Mouse (Mus musculus) gastrocnemius, adult 18-20 months (tissue): Measurements from ENCODE around the gene Ttc9b. TPM values are rescaled to one million over a fixed set of nuclear protein-coding genes. Genes with fewer than 3 reads are reported as not detected.
A peak's percentile ranks its signal among the peaks of the same experiment; 100 is the strongest.
"Not testable (repeated sequence)": the region's sequence is repeated elsewhere in the genome, so short reads cannot be mapped to it uniquely, and the experiment has no call there.

Source experiments
- DNase-seq: peaks from one replicate; pipeline ENCODE4 v3.0.0; 2021; ENCODE audit warnings: low spot score
- long read RNA-seq, 2 experiments: library from polyadenylated mRNA; stranded (forward); transcript quantifications; one replicate each; pipeline ENCODE4 v2.0.0; 2021
- total RNA-seq, 2 experiments: library from RNA; stranded (reverse); gene quantifications; 2 replicates each; pipeline ENCODE4 v1.2.3; 2021

Ttc9b gene
- not detected for total RNA-seq
- long read RNA-seq, experiment 1 = 0 reads
- long read RNA-seq, experiment 2 = 0 reads

DNA sequence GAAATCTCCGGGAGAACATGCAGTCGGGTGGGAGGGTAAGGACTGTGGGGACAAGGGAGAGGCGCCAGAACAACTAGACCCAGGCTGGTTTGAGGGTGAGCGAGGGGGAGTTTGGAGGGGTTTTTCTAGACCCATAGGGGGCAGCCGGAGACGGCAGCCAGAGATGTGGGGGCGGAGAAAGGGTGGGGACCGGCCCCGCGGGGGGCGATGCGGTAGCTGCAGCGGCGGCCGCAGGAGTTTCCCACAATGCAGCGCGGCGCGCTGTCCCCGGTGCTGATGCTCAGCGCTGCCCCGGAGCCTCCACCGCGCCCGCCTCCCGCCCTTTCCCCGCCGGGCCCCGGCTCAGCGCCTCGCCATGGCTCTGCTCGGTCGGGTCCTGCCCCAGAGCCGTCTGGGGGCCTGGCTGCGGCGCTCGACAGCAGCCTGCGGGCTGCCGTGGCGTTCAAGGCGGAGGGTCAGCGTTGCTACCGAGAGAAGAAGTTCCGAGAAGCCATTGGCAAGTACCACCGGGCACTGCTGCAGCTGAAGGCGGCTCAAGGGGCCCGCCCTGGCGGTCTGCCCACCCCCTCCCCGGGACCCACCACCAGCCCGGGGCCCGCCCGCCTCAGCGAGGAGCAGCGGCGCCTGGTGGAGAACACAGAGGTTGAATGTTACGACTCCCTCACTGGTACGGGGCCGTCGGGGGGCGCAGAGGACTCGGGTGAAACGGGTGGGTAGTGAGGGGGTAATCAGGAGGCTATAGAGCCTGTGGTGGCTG lies at the start of gene Ttc9b:
Gene Ttc9b, plus strand, starts transcription at position 235 of the 757 bp plus-strand sequence.
- DNase-seq = no peak

DNA sequence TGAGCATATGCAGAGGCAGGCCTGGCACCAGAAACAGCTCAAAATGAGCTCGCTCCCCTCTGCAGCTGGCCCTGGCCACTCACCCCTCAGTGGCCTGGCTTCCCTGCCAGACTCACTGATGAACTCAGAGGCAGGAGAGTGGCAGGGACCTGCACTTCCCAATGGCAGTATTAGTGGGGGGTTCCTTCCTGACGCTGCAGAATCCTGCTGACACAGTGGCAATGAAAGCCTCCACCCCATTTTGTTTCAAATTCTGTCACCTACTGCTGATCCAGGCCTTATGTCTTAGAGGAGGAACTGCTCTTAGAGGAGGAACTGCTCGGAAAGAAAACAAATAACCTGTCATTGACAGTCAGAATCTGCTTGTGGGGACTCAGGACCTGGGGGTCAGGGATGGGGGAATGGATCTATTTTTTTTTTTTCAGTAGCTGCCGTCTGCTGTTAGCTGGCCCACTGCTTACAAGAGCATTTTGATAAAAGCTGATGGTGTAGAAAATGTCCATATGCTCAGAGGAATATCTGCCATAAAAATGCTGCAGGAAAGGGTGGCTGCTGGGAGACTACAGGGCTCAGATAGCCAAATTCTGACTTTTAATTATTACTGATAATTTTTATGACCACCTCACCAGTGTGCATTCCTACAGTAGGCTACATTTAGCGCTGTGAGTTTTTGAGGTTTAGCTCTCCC lies 48.9 kb upstream of the Ttc9b start:
- DNase-seq = no peak

GRCm38 (mm10) chr7:27605499-27606285 lies 48.0 kb upstream of the Ttc9b start:
- DNase-seq = peak; percentile 89

DNA sequence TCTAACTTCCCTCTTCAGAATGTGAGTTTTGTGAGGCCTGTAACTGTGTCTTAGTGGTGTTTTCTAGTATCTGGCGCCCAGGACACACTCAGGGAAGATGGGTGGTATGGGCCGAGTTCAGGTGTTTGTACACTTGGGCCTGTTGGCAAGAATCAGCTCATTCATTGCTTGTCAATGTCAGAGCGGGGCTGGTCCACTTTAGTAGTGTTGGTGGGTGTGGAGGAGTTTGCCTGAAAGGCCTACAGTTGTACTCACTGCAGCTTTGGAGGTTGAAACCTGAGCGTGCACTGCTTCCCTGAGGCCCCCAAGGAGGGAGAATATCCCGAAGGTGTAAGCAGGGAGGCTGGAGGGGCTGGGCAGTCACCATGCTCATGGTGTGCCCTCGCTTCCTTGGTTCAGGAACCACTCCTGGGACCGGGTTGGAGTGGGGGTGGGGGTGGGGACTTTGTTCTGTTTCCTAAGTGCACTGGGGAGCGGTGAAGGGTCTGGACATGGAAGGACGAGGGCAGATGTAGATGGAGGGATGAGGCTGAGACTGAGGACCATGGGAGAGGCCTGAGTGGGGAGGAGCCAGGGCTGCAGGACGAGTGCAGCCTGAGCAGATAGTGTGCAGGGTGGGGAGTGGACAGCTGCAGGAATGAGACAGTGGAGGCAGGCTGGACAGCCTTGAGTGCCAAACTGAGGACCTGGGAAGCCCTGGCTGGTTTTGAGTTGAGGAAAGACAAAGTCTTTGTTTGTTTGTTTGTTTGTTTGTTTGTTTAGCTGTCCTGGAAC lies 47.0 kb upstream of the Ttc9b start:
- no peak for DNase-seq

DNA sequence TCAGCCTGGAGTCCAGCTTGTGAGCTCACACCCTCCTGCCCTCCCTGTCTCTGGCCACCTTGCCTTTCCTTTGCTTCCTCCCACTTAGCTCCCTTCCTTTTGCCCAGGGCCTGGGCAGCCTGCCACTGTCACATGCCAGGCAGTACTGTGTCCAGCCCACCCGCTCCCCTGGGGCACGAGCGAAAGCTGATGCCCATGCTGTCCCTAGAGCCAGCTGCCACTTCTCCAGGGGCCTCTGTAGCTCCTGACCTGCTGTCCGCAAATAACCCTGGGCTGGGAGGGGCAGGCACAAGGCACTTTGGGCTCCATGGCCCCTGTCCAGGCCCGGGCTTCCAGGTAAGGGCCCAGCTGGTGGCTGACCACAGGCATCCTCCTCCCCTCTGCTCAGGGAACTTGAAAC lies 46.1 kb upstream of the Ttc9b start:
- DNase-seq = peak; percentile 93

GRCm38 (mm10) chr7:27608130-27608529 lies 45.6 kb upstream of the Ttc9b start:
- no peak for DNase-seq

DNA sequence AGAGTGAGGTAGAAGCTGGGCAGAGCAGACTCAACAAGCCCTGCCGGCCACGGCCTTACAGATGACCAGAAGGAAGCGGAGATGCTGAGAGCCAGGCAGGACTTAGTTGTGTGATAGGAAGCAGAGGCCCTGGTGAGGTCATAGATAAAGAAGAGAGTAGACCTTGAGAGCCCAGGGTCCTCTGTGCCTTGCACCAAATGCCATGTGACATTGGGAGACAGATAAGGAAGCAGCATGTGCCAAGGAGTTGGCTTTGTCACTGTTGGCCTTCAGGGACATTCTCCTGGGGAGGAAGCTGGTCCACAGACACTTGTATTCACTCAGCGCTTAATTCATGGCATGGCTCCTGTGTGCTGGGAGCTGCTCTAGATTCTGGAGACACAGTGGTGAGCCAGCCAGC lies 44.4 kb upstream of the Ttc9b start:
- DNase-seq = no peak

DNA sequence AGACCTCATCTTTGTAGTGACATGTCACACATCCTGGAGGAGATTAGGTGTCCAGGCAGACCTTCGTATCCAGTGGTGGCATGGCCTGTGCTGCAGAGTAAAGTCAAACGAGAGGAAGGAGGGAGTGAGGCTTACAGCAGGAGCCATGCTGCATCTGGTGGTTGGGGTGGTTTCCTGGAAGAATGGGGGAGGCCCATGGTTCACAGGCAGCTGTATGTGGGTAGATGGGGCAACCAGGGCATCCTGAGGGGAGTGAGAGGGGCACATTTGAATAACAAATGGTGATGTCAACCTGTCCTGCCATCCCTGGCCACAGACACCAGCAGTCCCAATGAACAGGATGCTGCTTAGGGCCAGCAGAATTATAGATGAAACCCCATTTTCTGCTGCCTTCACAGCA lies 44.0 kb upstream of the Ttc9b start:
- DNase-seq = no peak

GRCm38 (mm10) chr7:27610370-27610769 lies 43.3 kb upstream of the Ttc9b start:
- DNase-seq = no peak

DNA sequence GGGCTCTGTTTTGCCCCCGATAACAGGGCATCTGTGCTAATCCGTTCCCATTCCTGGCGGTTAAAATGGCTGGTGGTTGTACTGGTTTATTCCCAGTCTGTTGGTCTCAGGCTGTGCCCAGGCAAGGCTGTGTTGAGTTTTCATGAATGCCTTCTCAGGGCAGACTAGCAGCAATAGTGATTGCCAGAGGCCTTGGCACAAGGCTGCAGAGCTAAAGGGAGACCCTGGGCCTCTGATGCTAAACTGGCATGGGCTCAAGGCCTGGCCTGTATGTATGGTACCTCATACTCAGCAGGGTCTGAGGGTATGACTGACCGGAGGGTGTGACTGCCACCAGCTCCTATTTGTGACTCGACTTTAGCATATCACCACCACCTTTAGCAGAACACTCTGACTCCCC lies 42.8 kb upstream of the Ttc9b start:
- DNase-seq = no peak

DNA sequence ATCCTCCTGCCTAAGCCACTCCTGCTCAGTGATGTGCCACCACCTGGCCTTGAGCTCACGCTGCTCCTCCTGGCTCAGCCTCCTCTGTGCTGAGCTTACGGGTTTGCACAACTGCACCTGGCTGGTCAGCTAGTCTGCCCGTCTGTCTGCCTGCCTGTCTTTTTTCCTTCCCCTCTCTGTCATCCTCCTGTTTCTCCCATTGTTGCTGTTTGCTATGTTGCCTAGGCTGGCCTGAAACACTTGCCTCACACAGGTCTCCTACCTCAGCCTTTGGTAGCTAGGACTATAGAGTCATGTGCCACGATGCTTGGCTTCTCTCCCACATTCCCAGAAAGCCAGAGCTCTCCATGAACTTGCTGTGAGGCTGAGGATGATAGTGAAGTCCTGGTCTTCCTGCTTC lies 40.8 kb upstream of the Ttc9b start:
- DNase-seq = no peak

DNA sequence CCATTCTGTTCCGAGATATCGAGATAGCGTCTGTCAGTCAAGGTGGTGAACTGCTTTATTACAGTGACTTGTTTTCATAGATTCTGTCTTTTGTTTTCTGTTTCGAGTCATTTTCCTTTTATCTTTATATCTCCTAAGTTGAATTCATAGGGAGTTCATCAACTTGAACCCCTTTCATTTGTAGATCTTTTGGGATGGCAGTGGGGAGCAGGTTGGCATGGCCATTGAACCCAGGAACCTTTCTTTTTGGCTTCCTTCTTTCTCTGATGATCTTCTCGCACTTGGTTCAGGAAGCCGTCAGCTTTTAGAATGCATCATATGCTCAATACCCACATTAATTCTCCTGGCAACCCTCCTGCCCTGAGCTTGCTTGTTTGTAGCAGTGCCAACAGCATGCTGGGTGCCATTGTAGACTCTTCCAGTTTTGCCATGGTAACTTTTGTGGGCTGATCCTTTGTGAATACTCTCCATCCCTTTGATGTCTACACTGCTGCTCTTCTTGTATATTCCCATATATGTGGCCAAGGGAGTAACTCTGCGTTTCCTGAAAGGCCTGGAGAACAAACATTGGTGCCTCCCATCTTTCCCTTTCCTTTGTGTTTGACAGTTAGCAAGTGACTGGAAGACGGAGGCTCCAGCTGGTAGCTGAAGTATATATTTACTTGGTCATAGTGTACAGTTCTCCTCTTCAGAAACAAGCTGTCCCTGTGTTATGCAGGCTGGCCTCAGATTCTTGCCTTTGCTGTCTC lies 39.8 kb upstream of the Ttc9b start:
- no peak for DNase-seq

DNA sequence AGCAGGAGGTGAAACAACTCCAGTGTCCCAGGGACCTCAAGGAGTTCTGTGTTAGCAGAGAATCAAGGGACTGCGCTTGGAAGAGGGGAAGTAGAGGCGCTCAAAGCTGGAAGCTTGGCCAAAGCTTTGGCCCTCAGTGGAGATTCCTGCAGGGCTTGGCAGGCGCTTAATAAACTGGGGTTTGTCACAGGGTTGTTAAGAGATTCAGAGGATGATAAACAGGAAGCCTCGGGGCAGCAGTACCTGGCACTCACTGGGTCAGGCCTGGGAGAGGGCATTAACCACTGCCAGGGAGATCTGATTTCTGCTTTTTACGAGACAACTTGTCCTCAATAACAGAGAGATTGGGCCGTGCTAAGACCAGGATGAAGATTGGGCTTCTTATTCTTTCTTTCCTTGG lies 32.7 kb upstream of the Ttc9b start:
- DNase-seq = peak; percentile 41

GRCm38 (mm10) chr7:27622234-27622633 lies 31.5 kb upstream of the Ttc9b start:
- no peak for DNase-seq

DNA sequence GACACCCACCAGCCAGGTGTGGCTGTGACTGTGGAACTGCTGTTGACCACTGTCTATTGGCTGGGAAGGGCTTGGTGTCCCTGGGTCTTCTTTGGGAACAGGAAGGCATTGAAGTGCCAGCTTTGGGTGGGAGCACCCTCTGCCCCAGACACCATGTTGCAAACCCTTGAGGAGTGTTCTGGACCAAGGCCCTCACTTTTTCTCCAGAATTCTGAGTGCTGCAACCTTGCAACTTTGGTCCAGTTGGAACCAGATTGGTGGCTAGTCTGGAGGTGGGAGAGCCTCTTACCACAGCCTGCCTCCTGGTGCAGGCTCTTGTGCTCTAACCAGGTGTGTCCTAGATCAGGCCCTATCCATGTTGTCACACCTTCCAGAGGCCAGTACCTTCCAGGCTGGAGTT lies 28.7 kb upstream of the Ttc9b start:
- no peak for DNase-seq

DNA sequence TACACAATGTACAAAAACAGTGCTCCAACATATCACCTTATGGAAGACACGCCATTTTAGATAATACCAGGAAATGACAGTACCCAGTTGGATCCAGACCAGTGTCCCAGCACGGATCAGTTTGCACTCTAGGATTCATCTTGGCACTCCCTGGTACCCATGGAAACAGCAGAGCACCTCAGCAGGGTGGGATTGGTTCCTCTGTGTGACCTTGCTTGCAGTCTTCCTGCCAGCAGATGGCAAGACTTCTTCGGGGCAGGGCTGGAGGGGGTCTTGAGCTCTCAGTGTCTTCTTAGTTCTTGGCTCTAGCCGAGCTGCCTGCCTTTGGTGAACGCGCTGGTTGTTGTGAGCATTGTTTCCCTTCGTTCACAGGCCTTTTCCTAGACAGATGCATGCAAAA lies 26.0 kb upstream of the Ttc9b start:
- DNase-seq = no peak

GRCm38 (mm10) chr7:27628190-27628589 lies 25.5 kb upstream of the Ttc9b start:
- no peak for DNase-seq

DNA sequence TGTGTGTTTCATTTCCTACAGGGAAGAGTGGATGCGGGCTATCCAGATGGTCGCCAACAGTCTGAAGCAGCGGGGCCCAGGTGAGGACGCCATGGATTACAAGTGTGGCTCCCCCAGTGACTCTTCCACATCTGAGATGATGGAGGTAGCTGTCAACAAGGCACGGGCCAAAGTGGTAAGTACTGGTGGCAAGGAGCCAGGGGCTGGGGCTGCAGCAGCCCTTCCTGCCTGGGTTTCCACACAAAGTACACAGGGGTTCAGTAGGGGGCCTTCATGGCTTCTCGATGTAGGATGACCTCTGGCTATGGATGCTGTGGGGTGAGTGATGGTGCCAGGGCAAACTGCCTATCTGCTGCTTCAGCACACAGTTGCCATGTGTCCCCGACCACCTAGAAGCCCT lies 24.9 kb upstream of the Ttc9b start:
- not testable (repeated sequence) for DNase-seq

GRCm38 (mm10) chr7:27631439-27631838 lies 22.3 kb upstream of the Ttc9b start:
- no peak for DNase-seq

GRCm38 (mm10) chr7:27633166-27633565 lies 20.5 kb upstream of the Ttc9b start:
- no peak for DNase-seq

- no peak for DNase-seq
These were observed 19.0 kb upstream of the Ttc9b start for GRCm38 (mm10) chr7:27634691-27635090.
